Mouse (Mus musculus) kidney, embryonic 14.5 days (tissue): ENCODE results near the gene Atrnl1. TPM values are rescaled to one million over a fixed set of nuclear protein-coding genes. Genes with fewer than 3 reads are reported as not detected.
A peak's percentile ranks its signal among the peaks of the same experiment; 100 is the strongest.

Source experiments
- ATAC-seq: fragments of 200-750 bp; cut with Nextera tagmentation; 2 replicates; pipeline ENCODE4 v1.8.0; 2017; ENCODE audit warnings: moderate number of reproducible peaks, mild to moderate bottlenecking, moderate TSS enrichment, moderate library complexity; ENCODE audit not compliant: low FRiP score, low TSS enrichment
- H3K27ac ChIP-seq: fragments of 300-500 bp; sonication (generic); 2 replicates; pipeline ENCODE4 v1.5.1; 2014; ENCODE audit warnings: low read depth, mild to moderate bottlenecking, low read length, moderate library complexity, mixed read lengths
- H3K27me3 ChIP-seq: fragments of 300-500 bp; sonication (generic); 2 replicates; pipeline ENCODE4 v1.6.1; 2014; ENCODE audit warnings: mild to moderate bottlenecking, low read length; ENCODE audit not compliant: control insufficient read depth, insufficient read depth
- H3K36me3 ChIP-seq: fragments of 300-500 bp; sonication (generic); 2 replicates; pipeline ENCODE4 v1.6.1; 2014; ENCODE audit warnings: low read length, mixed read lengths; ENCODE audit not compliant: control insufficient read depth, insufficient read depth
- H3K4me1 ChIP-seq: fragments of 300-500 bp; sonication (generic); 2 replicates; pipeline ENCODE4 v1.6.1; 2014; ENCODE audit warnings: low read length, mixed read lengths; ENCODE audit not compliant: control insufficient read depth, insufficient read depth
- H3K4me2 ChIP-seq: fragments of 300-500 bp; sonication (generic); replicated peaks from 2 replicates; pipeline ENCODE4 v1.6.1; 2014; ENCODE audit warnings: low read depth, mild to moderate bottlenecking, low read length
- H3K4me3 ChIP-seq: fragments of 300-500 bp; sonication (generic); 2 replicates; pipeline ENCODE4 v1.5.1; 2014; ENCODE audit warnings: mild to moderate bottlenecking, low read length
- H3K9ac ChIP-seq: fragments of 300-500 bp; sonication (generic); 2 replicates; pipeline ENCODE4 v1.6.1; 2014; ENCODE audit warnings: low read depth, mild to moderate bottlenecking, low read length, moderate library complexity
- H3K9me3 ChIP-seq: fragments of 300-500 bp; sonication (generic); 2 replicates; pipeline ENCODE4 v1.6.1; 2016; ENCODE audit warnings: low read length; ENCODE audit not compliant: control insufficient read depth
- WGBS: fragments of 180-500 bp; shearing (Covaris S2); extraction: QIAGEN DNeasy Blood & Tissue Kit; methylation state at CpG from one replicate; pipeline ENCODE4 v1.1.7; 2014; 5-methylcytosine and 5-hydroxymethylcytosine counted together
- polyA plus RNA-seq: library from polyadenylated mRNA; unstranded; fragments of >200 nt; fragmentation: Nextera tagmentation; extraction: Ambion mirVana; gene quantifications from 2 replicates; pipeline ENCODE4 v1.2.1, GENCODE M21; 2014

Atrnl1 gene
- polyA plus RNA-seq, 1 experiment from 2014 or later = 10.5 TPM

- Histone ChIP-seq H3K9ac (no peak overlapping the region), H3K9me3 (no peaks in the 10 kb centered on the region; the same call in 1 of the 2 replicates), H3K4me1 (no peaks in the 10 kb centered on the region), H3K36me3 (no peaks in the 10 kb centered on the region), H3K4me3 (no peak overlapping the region), H3K4me2 (no peak overlapping the region), H3K27me3 (no peaks in the 10 kb centered on the region), H3K27ac (no peak overlapping the region)
- ATAC-seq = no peak
- 73% methylated on average over 5 of the region's 5 CpGs for WGBS
Observed at GRCm38 (mm10) chr19:57922991-57923390, 312.2 kb downstream of the Atrnl1 start.

DNA sequence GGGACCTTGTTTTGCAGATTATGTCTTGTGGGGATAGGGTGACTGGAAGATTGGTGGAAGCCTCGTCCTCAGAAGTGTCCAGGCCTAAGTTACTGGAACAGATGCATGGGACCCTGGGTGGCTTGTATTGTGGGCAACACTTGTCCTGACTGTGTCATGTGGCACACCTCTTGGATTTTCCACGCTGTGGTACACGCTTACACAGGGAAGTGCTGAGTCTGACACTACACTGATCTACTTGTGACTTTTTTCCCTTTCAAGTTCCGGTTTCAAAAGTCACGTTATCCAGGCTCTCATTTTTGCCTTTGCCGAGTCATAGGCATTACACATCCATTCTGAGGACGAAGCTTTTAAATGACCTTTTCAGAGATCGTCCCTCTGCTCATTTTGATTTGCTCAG, 314.0 kb downstream of the Atrnl1 start:
- H3K27ac ChIP-seq = no peak overlapping the region
- H3K27me3 ChIP-seq = no peaks in the 10 kb centered on the region
- H3K4me1 ChIP-seq = no peaks in the 10 kb centered on the region
- WGBS = 74% methylated on average over 8 of the region's 8 CpGs
- H3K9me3 ChIP-seq = no peaks in the 10 kb centered on the region; the same call in 1 of the 2 replicates
- no peak overlapping the region for H3K9ac ChIP-seq
- H3K36me3 ChIP-seq = no peaks in the 10 kb centered on the region
- H3K4me3 ChIP-seq = no peak overlapping the region
- ATAC-seq = no peak
- H3K4me2 ChIP-seq = no peak overlapping the region

DNA sequence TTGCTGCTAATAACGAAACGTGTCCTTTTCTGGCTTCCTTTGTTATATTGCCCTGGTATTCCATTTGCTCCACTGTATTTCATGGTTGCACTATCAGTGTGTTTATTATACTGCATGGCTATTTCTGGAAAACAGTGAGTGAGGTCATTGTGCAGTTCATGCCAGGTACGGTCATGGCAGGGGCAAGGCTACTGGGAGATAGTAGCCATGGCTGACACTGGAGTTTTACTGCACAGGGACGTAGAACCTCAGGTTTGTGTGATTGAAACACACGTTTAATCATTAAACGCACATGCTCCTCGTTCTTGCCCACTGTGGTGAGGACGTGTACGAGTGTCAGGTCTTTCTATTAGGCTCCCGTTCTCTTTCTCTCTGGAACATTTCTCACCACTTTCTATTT, 314.8 kb downstream of the Atrnl1 start:
- no peak overlapping the region for H3K4me2 ChIP-seq
- no peaks in the 10 kb centered on the region for H3K27me3 ChIP-seq
- H3K9ac ChIP-seq = no peak overlapping the region
- H3K27ac ChIP-seq = no peak overlapping the region
- ATAC-seq = no peak
- no peaks in the 10 kb centered on the region; the same call in 1 of the 2 replicates for H3K9me3 ChIP-seq
- no peaks in the 10 kb centered on the region for H3K36me3 ChIP-seq
- WGBS = 79% methylated on average over 10 of the region's 10 CpGs
- no peak overlapping the region for H3K4me3 ChIP-seq
- no peaks in the 10 kb centered on the region for H3K4me1 ChIP-seq

DNA sequence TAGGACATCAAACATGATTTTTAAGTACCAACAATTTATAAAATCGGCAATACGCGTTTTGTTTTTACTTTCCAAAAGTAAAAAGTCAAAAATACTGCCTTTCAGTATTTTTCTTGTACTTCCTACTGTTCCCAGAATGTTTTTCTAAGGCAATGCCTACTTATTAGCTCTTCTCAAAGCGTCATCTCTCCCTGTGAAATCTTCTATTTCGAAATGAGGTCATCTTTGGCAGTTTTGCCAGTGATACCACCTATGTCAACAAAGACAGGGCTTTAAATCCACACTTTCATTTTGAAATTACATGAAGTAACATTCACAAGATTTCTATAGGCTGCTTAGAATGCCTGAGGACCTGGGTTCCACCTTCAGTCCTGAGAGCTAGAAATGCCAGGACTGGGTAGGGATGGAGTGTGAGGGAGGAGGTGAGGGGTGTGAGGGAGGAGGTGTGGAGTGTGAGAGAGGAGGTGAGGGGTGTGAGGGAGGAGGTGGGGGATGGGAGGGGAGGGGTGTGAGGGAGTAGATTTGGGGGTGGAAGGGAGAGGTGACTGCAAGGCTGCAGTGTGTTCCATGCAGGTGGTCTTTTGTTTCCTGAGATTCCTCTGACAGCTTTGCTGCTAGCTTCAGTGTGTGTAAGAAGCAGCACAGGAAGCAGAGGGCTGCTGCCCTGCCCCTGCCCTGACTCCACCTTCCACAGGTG, 315.5 kb downstream of the Atrnl1 start:
- no peak overlapping the region for H3K4me3 ChIP-seq
- WGBS = 83% methylated on average over 5 of the region's 5 CpGs
- no peak overlapping the region for H3K27ac ChIP-seq
- H3K9me3 ChIP-seq = no peaks in the 10 kb centered on the region
- no peaks in the 10 kb centered on the region for H3K36me3 ChIP-seq
- no peaks in the 10 kb centered on the region for H3K27me3 ChIP-seq
- H3K4me2 ChIP-seq = no peak overlapping the region
- no peak overlapping the region for H3K9ac ChIP-seq
- ATAC-seq = peak; percentile 92
- no peaks in the 10 kb centered on the region for H3K4me1 ChIP-seq

- 44% methylated on average over 10 of the region's 10 CpGs for WGBS
- no peak for ATAC-seq
Observed at GRCm38 (mm10) chr19:57926941-57927471, 316.2 kb downstream of the Atrnl1 start.

DNA sequence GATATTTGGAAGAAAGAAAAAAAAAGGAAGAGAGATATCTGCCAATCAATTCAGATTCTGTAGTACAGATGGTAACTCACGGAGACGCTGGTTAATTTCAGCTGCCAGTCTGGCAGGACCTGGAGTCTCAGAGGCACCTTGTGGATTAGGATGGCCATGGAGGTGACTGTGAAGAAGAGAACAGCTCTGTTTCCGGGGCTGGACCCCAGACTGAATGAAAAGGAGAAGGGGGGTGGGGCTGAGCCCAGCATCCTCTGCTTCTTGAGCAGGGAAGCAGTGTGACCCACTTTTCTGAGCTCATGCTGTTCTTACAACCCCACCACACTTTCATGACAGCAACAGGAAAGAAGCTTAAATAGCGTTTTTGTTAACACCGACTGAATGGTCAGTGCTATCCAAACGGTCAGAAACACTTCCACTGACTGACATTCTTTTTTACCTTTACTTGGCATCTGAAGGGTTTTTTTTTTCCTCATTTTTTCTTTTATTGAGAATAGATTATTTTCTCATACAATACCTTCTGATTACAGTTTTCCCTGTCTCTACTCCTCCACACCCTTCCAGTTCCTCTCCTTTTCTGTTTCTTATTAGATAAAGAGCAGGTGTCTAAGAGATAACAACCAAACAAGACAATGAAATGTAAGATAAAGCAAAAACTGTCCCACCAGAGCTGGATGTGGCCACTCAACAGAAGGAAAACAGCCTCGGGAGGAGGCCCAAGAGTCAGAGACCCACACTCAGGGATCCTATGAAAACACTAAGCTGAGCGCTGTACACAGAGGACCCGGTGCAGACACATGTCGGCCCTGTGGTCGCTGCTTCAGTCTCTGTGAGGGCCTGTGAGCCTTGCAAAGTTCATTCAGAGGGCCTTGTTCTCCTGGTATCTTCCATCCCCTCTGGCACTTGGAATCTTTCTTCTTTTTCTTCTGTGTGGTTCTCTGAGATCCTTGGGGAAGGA, 317.0 kb downstream of the Atrnl1 start:
- WGBS = 66% methylated on average over 11 of the region's 11 CpGs
- Histone ChIP-seq H3K9ac (no peak overlapping the region), H3K4me2 (no peak overlapping the region), H3K27me3 (no peaks in the 10 kb centered on the region), H3K4me1 (no peaks in the 10 kb centered on the region), H3K27ac (no peak overlapping the region), H3K4me3 (no peak overlapping the region), H3K36me3 (no peaks in the 10 kb centered on the region), H3K9me3 (no peaks in the 10 kb centered on the region)
- ATAC-seq = no peak

More at GRCm38 (mm10) chr19:57926941-57927471, 316.2 kb downstream of the Atrnl1 start:
- Histone ChIP-seq H3K9me3 (no peaks in the 10 kb centered on the region), H3K27ac (no peak overlapping the region), H3K4me2 (no peak overlapping the region), H3K4me1 (no peaks in the 10 kb centered on the region), H3K4me3 (no peak overlapping the region), H3K27me3 (no peaks in the 10 kb centered on the region), H3K9ac (no peak overlapping the region), H3K36me3 (no peaks in the 10 kb centered on the region)

GRCm38 (mm10) chr19:57931626-57932025, 320.8 kb downstream of the Atrnl1 start:
- Histone ChIP-seq H3K9me3 (no peaks in the 10 kb centered on the region), H3K4me1 (no peaks in the 10 kb centered on the region), H3K4me2 (no peak overlapping the region), H3K36me3 (0 out of 2 replicates have a peak, but pooled peaks cover 3% of the 10 kb centered on the region), H3K27me3 (no peaks in the 10 kb centered on the region), H3K27ac (no peak overlapping the region), H3K4me3 (no peak overlapping the region), H3K9ac (no peak overlapping the region)
- 91% methylated on average over 4 of the region's 4 CpGs for WGBS
- no peak for ATAC-seq

- Histone ChIP-seq H3K9ac (no peak overlapping the region), H3K27me3 (no peaks in the 10 kb centered on the region), H3K36me3 (peaks cover 3% of the 10 kb centered on the region; the same call in 1 of the 2 replicates), H3K4me2 (no peak overlapping the region), H3K9me3 (no peaks in the 10 kb centered on the region), H3K4me1 (no peaks in the 10 kb centered on the region), H3K4me3 (no peak overlapping the region), H3K27ac (no peak overlapping the region)
- WGBS = 84% methylated on average over 3 of the region's 3 CpGs
- no peak for ATAC-seq
Observed at GRCm38 (mm10) chr19:57936865-57937264, 326.0 kb downstream of the Atrnl1 start.
